Mouse (Mus musculus): ENCODE measurements around the gene Syngap1. TPM values are rescaled to one million over a fixed set of nuclear protein-coding genes. Genes with fewer than 3 reads are reported as not detected.
A peak's percentile ranks its signal among the peaks of the same experiment; 100 is the strongest.

The Syngap1 gene
- total RNA-seq (2014; fragmentation: Nextera tagmentation) (88.0 and 117 TPM in 2 replicates), total RNA-seq (2017) (7.3 and 10.2 TPM in 2 replicates), polyA plus RNA-seq (2012) (22.3 and 24.1 TPM in 2 replicates)

- DNase-seq (ENCODE audit: low spot score): no peak
- Histone ChIP-seq H3K36me3 (replicated peaks) (peaks cover 41% of the 10 kb centered on the region), H3K27me3 (ENCODE audit: insufficient read depth, low read length) (no peaks in the 10 kb centered on the region; the same call in 1 of the 2 replicates), H3K9me3 (replicated peaks) (no peaks in the 10 kb centered on the region), H3K4me3 (ENCODE audit: low read depth, low read length) (peak within 1 kb of the TSS; percentile 82), H3K4me1 (ENCODE audit: insufficient read depth, low read depth, low read length) (peaks cover 69% of the 10 kb centered on the region)
- no peak for TF ChIP-seq GATA2 (IDR thresholded peaks at IDR 0.05; ENCODE audit: borderline replicate concordance, low read depth, low read length)
- no peak for TF ChIP-seq CTCF (IDR thresholded peaks at IDR 0.05; ENCODE audit: low read depth, low read length)
- no peak for TF ChIP-seq GATA1 (IDR thresholded peaks at IDR 0.05; ENCODE audit: borderline replicate concordance, low read length)
- TF ChIP-seq TAL1 (conservative IDR thresholded peaks at IDR 0.05; ENCODE audit: low read depth, low read length): no peak
- TF ChIP-seq POLR2AphosphoS5 (IDR thresholded peaks at IDR 0.05; ENCODE audit: insufficient replicate concordance, low read depth, low read length): no peak
- 0 out of 2 replicates have a peak, but pooled peaks have one; percentile 4 for ATAC-seq (ENCODE audit: extremely low read depth, insufficient number of reproducible peaks, low FRiP score, poor library complexity, severe bottlenecking)
These were observed at the start of gene Syngap1 for GRCm38 (mm10) chr17:26941031-26941789. Gene Syngap1 (plus strand): TSS chr17:26941253.

GRCm38 (mm10) chr17:26892635-26893375 is 48.2 kb upstream of the Syngap1 start:
- H3K36me3 ChIP-seq (replicated peaks): no peaks in the 10 kb centered on the region
- H3K4me3 ChIP-seq (ENCODE audit: low read depth, low read length): no peak overlapping the region
- peaks cover 14% of the 10 kb centered on the region for H3K4me1 ChIP-seq (ENCODE audit: insufficient read depth, low read depth, low read length)
- peaks cover 3% of the 10 kb centered on the region for H3K9me3 ChIP-seq (replicated peaks)
- no peak for DNase-seq (ENCODE audit: low spot score)
- TF ChIP-seq CTCF (IDR thresholded peaks at IDR 0.05; ENCODE audit: low read depth, low read length): no peak
- ATAC-seq (ENCODE audit: extremely low read depth, insufficient number of reproducible peaks, low FRiP score, poor library complexity, severe bottlenecking): no peak
- peaks cover 42% of the 10 kb centered on the region for H3K27me3 ChIP-seq (ENCODE audit: insufficient read depth, low read length)

- H3K27me3 ChIP-seq (ENCODE audit: insufficient read depth, low read length): peaks cover 46% of the 10 kb centered on the region
- peaks cover 3% of the 10 kb centered on the region for H3K9me3 ChIP-seq (replicated peaks)
- TF ChIP-seq CTCF (IDR thresholded peaks at IDR 0.05; ENCODE audit: low read depth, low read length) (no peak), GATA1 (IDR thresholded peaks at IDR 0.05; ENCODE audit: borderline replicate concordance, low read length) (no peak), TAL1 (conservative IDR thresholded peaks at IDR 0.05; ENCODE audit: low read depth, low read length) (no peak), POLR2AphosphoS5 (IDR thresholded peaks at IDR 0.05; ENCODE audit: insufficient replicate concordance, low read depth, low read length) (no peak), GATA2 (IDR thresholded peaks at IDR 0.05; ENCODE audit: borderline replicate concordance, low read depth, low read length) (no peak)
- no peaks in the 10 kb centered on the region for H3K36me3 ChIP-seq (replicated peaks)
- peaks cover 11% of the 10 kb centered on the region for H3K4me1 ChIP-seq (ENCODE audit: insufficient read depth, low read depth, low read length)
- ATAC-seq (ENCODE audit: extremely low read depth, insufficient number of reproducible peaks, low FRiP score, poor library complexity, severe bottlenecking): no peak
- no peak for DNase-seq (ENCODE audit: low spot score)
- H3K4me3 ChIP-seq (ENCODE audit: low read depth, low read length): no peak overlapping the region
These were observed 47.6 kb upstream of the Syngap1 start for GRCm38 (mm10) chr17:26893492-26893891.

DNA sequence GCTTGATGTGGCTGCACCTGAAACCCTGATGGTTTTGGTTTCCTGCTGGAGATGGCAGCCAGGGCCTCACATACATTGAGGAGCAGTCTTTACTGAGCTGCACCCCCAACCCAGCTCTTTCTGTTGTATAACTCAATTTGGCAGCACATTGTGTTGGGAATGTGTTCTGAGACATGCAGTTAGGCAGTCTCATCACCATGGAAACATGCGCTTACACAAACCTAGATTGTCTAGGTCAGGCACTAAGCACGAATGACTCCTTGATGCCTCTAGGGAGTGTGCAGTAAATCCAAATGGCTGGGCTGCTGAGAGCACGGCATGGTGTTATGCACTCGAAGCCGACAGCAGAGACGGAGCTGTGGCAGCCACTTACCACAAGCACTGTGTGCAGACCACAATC is 46.7 kb upstream of the Syngap1 start:
- no peak for TF ChIP-seq POLR2AphosphoS5 (IDR thresholded peaks at IDR 0.05; ENCODE audit: insufficient replicate concordance, low read depth, low read length)
- no peak for TF ChIP-seq GATA1 (IDR thresholded peaks at IDR 0.05; ENCODE audit: borderline replicate concordance, low read length)
- no peak for TF ChIP-seq TAL1 (conservative IDR thresholded peaks at IDR 0.05; ENCODE audit: low read depth, low read length)
- TF ChIP-seq CTCF (IDR thresholded peaks at IDR 0.05; ENCODE audit: low read depth, low read length): no peak
- DNase-seq (ENCODE audit: low spot score): no peak
- ATAC-seq (ENCODE audit: extremely low read depth, insufficient number of reproducible peaks, low FRiP score, poor library complexity, severe bottlenecking): no peak
- Histone ChIP-seq H3K4me3 (ENCODE audit: low read depth, low read length) (no peak overlapping the region), H3K27me3 (ENCODE audit: insufficient read depth, low read length) (peaks cover 52% of the 10 kb centered on the region), H3K36me3 (replicated peaks) (no peaks in the 10 kb centered on the region), H3K9me3 (replicated peaks) (peaks cover 3% of the 10 kb centered on the region), H3K4me1 (ENCODE audit: insufficient read depth, low read depth, low read length) (peaks cover 4% of the 10 kb centered on the region)

DNA sequence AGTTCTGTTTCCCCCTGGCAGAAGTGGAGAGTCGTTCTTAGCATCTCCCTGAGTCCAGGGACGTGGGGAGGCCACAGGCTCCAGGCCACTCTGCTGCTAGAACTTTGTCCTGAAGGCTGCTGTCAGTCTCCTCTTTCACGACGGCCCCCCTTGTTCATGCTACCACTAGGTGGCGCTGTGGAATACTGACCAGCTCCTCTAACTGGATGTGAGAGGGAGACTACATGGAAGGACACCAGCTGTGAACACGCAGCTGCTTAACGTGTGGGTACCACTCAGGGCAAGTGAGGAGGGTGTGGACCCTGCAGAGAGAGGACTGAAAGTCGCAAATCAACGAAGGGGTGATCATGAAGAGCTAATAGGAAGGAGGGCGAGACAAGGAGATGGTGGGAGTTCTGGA is 45.5 kb upstream of the Syngap1 start:
- no peak for TF ChIP-seq POLR2AphosphoS5 (IDR thresholded peaks at IDR 0.05; ENCODE audit: insufficient replicate concordance, low read depth, low read length)
- TF ChIP-seq GATA1 (IDR thresholded peaks at IDR 0.05; ENCODE audit: borderline replicate concordance, low read length): no peak
- peak; percentile 70 for TF ChIP-seq CTCF (IDR thresholded peaks at IDR 0.05; ENCODE audit: low read depth, low read length)
- no peak for TF ChIP-seq GATA2 (IDR thresholded peaks at IDR 0.05; ENCODE audit: borderline replicate concordance, low read depth, low read length)

DNA sequence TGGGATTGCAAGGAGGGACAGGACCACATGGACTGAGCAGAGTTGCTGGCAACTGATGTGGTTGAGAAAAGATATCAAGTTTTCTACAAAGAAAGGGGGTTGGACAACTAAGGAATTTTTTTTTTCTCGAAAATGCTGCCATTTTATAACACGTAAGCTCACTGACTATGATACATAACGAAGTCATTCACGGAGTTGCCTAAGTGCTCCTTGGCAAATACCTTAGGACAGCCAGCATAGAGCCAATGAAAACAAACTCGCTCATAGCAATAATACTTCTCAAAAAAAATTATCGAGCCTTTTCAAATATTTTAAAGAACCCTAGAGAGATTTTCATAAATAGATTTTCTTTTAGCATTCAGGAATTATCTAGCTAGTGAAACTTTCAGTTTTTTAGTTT is 40.1 kb upstream of the Syngap1 start:
- H3K36me3 ChIP-seq (replicated peaks): no peaks in the 10 kb centered on the region
- H3K9me3 ChIP-seq (replicated peaks): no peaks in the 10 kb centered on the region
- no peak for DNase-seq (ENCODE audit: low spot score)
- H3K4me3 ChIP-seq (ENCODE audit: low read depth, low read length): no peak overlapping the region
- no peaks in the 10 kb centered on the region; the same call in 1 of the 2 replicates for H3K4me1 ChIP-seq (ENCODE audit: insufficient read depth, low read depth, low read length)
- peaks cover 41% of the 10 kb centered on the region for H3K27me3 ChIP-seq (ENCODE audit: insufficient read depth, low read length)
- TF ChIP-seq CTCF (IDR thresholded peaks at IDR 0.05; ENCODE audit: low read depth, low read length): no peak
- no peak for TF ChIP-seq GATA1 (IDR thresholded peaks at IDR 0.05; ENCODE audit: borderline replicate concordance, low read length)
- no peak for TF ChIP-seq POLR2AphosphoS5 (IDR thresholded peaks at IDR 0.05; ENCODE audit: insufficient replicate concordance, low read depth, low read length)
- TF ChIP-seq TAL1 (conservative IDR thresholded peaks at IDR 0.05; ENCODE audit: low read depth, low read length): no peak
- no peak for TF ChIP-seq GATA2 (IDR thresholded peaks at IDR 0.05; ENCODE audit: borderline replicate concordance, low read depth, low read length)
- no peak for ATAC-seq (ENCODE audit: extremely low read depth, insufficient number of reproducible peaks, low FRiP score, poor library complexity, severe bottlenecking)

More for the DNA sequence above, 45.5 kb upstream of the Syngap1 start:
- no peaks in the 10 kb centered on the region for H3K36me3 ChIP-seq (replicated peaks)
- ATAC-seq (ENCODE audit: extremely low read depth, insufficient number of reproducible peaks, low FRiP score, poor library complexity, severe bottlenecking): no peak
- peaks cover 3% of the 10 kb centered on the region for H3K9me3 ChIP-seq (replicated peaks)
- DNase-seq (ENCODE audit: low spot score): peak; percentile 55
- no peak overlapping the region for H3K4me3 ChIP-seq (ENCODE audit: low read depth, low read length)
- peaks cover 3% of the 10 kb centered on the region for H3K4me1 ChIP-seq (ENCODE audit: insufficient read depth, low read depth, low read length)
- H3K27me3 ChIP-seq (ENCODE audit: insufficient read depth, low read length): peaks cover 61% of the 10 kb centered on the region
